Mouse (Mus musculus): ENCODE measurements at regions not wholly inside any gene's neighbourhood (a gene's known extent, or its start where the extent isn't known, plus 50 kb on each side); places are given as distances from the start of the nearest gene placed in this dataset.

GRCm38 (mm10) chr15:60754246-60754645, 99.3 kb downstream of the Fam84b start:
- TF ChIP-seq POLR2A (IDR thresholded peaks at IDR 0.05; ENCODE audit: low read depth, low read length) (no peak), CTCF (IDR thresholded peaks at IDR 0.05; ENCODE audit: extremely low read depth, insufficient read depth, insufficient read length, insufficient replicate concordance) (no peak)

All from spleen, adult 2 months (tissue).